Mouse (Mus musculus) erythroblast, embryonic 14.5 days (primary cell): ENCODE data around the gene Dlg2.

ENCODE experiments used
- GATA1 ChIP-seq: IDR thresholded peaks from 2 replicates; pipeline ENCODE4 v1.6.1; 2012; ENCODE audit warnings: low read length, inconsistent platforms, mixed read lengths
- TAL1 ChIP-seq: IDR thresholded peaks from 3 replicates; pipeline ENCODE4 v1.6.1; 2012; ENCODE audit warnings: low read length, inconsistent platforms, mixed read lengths

- TF ChIP-seq GATA1: no peak
- TF ChIP-seq TAL1: no peak
Measured at GRCm38 (mm10) chr7:91218321-91218987, 742.0 kb downstream of the Dlg2 start.
